Mouse (Mus musculus) right cerebral cortex, postnatal 25 days (tissue): ENCODE measurements around the gene Dock10.

Source experiments
- DNase-seq: peaks from one replicate; pipeline ENCODE4 v3.0.0; 2022

Gene Dock10

DNA sequence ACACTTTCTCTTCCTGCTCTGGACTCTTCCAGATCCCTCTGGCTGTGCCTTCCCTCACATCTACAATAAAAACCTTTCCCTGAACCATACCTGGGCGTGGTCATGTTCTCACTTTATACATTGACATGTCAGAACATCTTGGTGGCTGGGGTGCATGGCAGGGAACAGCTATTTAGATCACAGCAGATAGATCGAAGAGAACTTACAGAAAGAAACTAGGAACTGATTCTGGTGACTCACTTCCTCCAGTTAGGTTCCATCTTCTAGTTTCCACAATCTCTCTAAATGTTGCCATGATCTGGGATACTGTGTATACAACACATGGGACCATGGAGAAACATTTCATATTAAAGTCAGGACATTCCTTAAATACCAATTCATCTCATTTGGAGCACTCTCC, 304.4 kb downstream of the Dock10 start:
- no peak for DNase-seq

DNA sequence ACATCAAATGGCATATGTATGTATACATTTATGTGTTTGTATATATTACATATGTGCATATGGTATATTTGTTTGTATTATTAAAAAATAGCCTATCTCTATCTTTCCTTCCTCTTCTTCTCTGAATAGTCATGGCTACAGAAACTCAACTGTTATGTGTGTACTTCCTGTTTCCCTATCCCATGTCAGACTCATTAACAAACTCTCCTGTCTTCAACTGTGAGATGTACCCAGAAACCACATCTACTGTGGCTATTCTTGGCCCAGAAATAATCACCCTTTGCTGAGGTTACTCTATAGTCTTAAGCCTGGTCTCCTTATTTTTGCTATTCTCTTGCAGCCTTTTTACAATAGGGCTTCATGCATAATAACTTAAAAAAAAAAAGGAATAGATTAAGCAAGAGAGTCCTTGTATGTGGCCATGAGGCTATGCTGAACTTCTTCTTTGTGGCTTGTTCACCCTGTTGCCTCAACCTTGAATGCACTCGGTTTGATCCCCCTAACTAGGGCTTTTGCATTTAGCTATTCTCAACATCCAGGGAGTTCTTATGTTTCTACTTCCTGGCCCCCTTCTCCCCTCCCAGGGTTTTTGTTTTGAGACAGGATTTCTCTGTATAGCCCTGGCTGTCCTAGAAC, 306.3 kb downstream of the Dock10 start:
- DNase-seq: no peak
